Mouse (Mus musculus): ENCODE results near the gene Mmp23.
A peak's percentile ranks its signal among the peaks of the same experiment; 100 is the strongest.
"Not testable (repeated sequence)": the region's sequence is repeated elsewhere in the genome, so short reads cannot be mapped to it uniquely, and the experiment has no call there.

Mmp23 gene

GRCm38 (mm10) chr4:155653086-155653450 is at the start of gene Mmp23:
Gene Mmp23, minus strand, starts transcription at chr4:155653384.
- no peak for DNase-seq (ENCODE audit: low spot score)

GRCm38 (mm10) chr4:155700425-155700824 is 47.2 kb upstream of the Mmp23 start:
- no peak for DNase-seq (ENCODE audit: low spot score)

- DNase-seq (ENCODE audit: low spot score), result no peak
These were observed 43.4 kb upstream of the Mmp23 start for GRCm38 (mm10) chr4:155696261-155697255.

GRCm38 (mm10) chr4:155695531-155696062 is 42.4 kb upstream of the Mmp23 start:
- DNase-seq (ENCODE audit: low spot score), result no peak

GRCm38 (mm10) chr4:155694482-155695401 is 41.6 kb upstream of the Mmp23 start:
- DNase-seq (ENCODE audit: low spot score), result peak; percentile 42

- DNase-seq (ENCODE audit: low spot score), result peak; percentile 51
These were observed 40.9 kb upstream of the Mmp23 start, which contains the start of gene Fndc10 for GRCm38 (mm10) chr4:155694111-155694481. Gene Fndc10, plus strand, starts transcription at chr4:155694342.

GRCm38 (mm10) chr4:155692421-155692820 is 39.2 kb upstream of the Mmp23 start:
- DNase-seq (ENCODE audit: low spot score), result no peak

- DNase-seq (ENCODE audit: low spot score), result no peak
These were observed 37.6 kb upstream of the Mmp23 start for GRCm38 (mm10) chr4:155690571-155691375.

GRCm38 (mm10) chr4:155687764-155688163 is 34.6 kb upstream of the Mmp23 start:
- not testable (repeated sequence) for DNase-seq (ENCODE audit: low spot score)

- not testable (repeated sequence) for DNase-seq (ENCODE audit: low spot score)
These were observed 30.6 kb upstream of the Mmp23 start for GRCm38 (mm10) chr4:155683670-155684277.

GRCm38 (mm10) chr4:155675991-155676390 is 22.8 kb upstream of the Mmp23 start:
- DNase-seq (ENCODE audit: low spot score), result no peak

GRCm38 (mm10) chr4:155672082-155672481 is 18.9 kb upstream of the Mmp23 start:
- DNase-seq (ENCODE audit: low spot score), result no peak

GRCm38 (mm10) chr4:155670236-155670635 is 17.1 kb upstream of the Mmp23 start:
- DNase-seq (ENCODE audit: low spot score), result not testable (repeated sequence)

- no peak for DNase-seq (ENCODE audit: low spot score)
These were observed 16.5 kb upstream of the Mmp23 start for GRCm38 (mm10) chr4:155669598-155670075.

GRCm38 (mm10) chr4:155668689-155669597 is 15.8 kb upstream of the Mmp23 start, which contains the start of gene Mib2:
Gene Mib2, minus strand, starts transcription at chr4:155669198.
- DNase-seq (ENCODE audit: low spot score), result peak; percentile 92

- no peak for DNase-seq (ENCODE audit: low spot score)
These were observed 13.7 kb upstream of the Mmp23 start for GRCm38 (mm10) chr4:155666903-155667302.

- DNase-seq (ENCODE audit: low spot score), result no peak
These were observed 7.5 kb upstream of the Mmp23 start for GRCm38 (mm10) chr4:155660641-155661040.

- no peak for DNase-seq (ENCODE audit: low spot score)
These were observed 5.8 kb upstream of the Mmp23 start for GRCm38 (mm10) chr4:155658961-155659360.

GRCm38 (mm10) chr4:155656214-155656751 is 3.1 kb upstream of the Mmp23 start:
- no peak for DNase-seq (ENCODE audit: low spot score)

Measured in ovary, adult 18-20 months (tissue).